Mouse (Mus musculus) embryo, embryonic 10.5 days (tissue): ENCODE data around the gene Nup107.
"Not testable (repeated sequence)": the region's sequence is repeated elsewhere in the genome, so short reads cannot be mapped to it uniquely, and the experiment has no call there.

ENCODE experiments used
- DNase-seq: peaks from one replicate; pipeline ENCODE4 v3.0.0-alpha.2; 2015; ENCODE audit warnings: low spot score

Gene Nup107

DNA sequence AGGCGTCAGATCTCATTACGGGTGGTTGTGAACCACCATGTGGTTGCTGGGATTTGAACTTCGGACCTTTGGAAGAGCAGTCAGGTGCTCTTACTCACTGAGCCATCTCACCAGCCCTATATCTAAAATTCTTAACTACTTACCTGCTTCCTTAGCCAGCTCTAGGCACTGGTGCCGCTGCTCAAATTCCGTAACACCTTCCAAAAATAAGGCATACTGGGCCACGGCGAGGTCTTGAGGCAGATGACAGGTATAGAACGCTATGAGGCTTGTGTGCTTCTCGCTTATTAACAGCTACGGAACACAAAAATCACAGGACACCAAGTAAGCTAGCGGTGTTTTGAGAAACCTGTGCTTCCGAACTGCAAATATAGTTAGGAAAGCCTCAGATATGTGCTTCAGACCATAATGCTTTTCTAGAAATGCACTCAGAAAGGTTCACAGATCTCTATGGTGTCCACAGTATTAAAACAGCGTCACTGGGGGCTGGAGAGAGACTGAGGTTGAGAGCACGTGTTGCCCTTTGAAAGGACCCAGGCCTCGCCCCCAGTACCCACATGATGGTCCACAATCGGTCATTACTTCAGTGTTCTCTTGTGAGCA lies 28.8 kb downstream of the Nup107 start:
- no peak for DNase-seq

DNA sequence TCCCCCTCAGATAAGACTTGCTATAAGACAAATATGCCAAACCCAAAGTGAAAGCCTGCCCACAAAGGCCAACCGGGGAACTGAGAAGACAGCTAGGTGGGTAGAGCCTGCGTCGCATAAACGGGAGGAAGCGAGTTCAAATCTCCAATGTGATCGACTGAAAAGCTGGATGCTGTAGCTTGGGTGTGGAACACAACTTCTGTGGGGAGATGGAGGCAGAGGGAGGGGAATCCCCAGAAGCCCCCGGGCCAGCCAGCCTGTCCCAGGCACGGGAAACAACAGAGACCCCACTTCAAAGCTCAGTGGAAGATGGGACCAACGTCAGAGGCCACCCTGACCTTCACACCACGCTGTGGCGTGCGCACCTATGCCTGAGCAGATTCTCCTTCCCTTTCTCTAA lies 29.5 kb downstream of the Nup107 start:
- DNase-seq: no peak

DNA sequence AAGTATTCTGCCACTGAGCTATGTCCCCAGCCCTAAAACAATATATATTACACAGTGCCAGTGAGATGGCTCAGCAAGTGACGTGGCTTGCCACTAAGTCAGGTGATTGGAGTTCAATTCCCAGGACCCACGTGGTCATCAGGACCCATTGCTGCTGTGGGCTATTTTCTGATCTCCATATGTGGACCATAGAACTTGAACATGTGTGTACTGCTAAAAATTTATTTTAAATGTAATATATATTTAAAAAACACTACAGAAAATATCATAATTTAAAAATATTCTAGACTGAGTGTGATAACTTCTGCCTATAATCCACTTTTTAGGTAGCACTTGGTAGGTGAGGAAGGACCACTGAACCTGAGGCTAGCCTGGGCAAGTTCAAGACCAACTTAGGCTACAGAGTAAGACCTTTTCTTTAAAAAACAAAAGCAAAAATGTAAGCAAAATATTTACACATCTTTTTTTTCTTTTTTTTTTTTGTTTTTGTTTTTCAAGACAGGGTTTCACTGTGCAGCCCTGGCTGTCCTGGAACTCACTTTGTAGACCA lies 30.1 kb downstream of the Nup107 start:
- DNase-seq: no peak

DNA sequence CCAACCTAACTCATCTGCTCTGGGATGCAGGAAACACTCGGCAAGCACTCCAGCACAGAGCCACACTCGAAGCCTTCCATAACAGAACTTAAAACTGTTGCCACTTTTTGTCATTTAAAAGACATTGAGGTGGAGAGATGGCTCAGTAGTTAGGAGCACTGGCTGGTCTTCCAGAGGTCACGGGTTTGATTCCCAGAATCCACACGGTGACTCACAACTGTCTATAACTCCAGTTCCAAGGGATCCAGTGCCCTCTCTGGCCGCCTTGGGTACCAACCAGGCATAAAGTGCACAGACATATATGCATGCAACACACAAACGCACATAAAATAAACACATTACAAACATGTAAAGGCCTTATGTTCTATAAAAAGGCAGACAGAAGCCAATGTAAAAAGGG lies 31.0 kb downstream of the Nup107 start:
- no peak for DNase-seq

DNA sequence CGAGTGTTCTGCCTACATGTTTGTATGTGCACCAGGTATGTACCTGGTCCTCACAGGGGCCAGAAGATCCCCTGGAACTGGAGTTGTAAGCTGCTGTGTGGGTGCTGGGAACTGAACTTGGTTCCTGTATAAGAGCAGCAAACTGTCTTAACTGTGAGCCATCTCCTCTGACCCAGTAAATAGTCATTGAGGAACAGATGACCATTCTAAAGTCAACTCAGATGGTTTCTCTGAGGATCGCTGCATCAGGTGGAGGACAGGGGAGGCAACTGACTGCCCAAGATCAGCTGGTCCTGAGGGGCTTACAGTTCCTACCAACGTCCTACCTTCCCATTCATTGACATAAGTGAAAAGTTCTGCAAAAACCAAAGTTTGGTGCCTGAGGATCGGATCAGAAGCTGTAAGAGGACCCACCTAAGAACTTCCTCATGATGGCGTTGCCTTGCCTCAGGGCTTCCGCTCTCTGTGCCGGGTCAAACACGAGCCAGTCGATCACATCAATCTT lies 31.6 kb downstream of the Nup107 start:
- DNase-seq: no peak

DNA sequence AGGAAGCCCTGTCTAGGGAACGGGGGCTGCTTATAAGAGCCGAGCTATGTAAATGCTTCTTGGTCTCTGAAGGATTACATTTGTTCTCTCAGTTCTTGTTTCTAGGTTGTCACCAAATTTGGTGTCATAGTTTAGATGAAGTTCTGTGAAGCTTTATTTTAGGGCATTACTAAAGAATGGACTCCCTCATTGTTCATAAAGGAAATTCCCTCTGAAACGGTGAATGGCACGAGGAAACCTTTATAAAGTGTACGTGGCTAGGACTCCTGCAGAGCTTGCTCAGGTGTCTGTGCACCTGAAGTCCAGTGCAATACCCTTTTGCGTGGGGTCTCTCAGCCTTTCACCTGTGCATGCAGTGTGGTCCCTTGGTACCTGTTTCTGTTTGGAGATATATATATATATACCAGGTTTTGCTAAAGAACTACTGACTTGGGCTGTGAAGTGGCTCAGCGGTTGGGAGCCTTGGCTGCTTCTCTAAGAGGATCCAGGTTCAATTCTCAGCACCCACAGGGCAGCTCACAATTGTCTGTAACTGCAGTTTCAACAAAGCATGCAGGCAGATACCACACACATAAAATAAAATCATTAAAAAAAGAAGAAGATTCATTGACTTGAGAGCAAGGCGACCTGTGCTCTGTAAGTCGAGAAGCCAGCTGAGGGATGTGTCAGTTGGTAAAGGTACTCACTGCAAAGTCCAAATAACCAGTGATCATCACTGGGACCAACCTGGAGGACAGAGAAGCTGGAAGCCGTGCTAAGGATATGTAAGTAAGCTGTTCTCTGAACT lies 32.5 kb downstream of the Nup107 start:
- no peak for DNase-seq

DNA sequence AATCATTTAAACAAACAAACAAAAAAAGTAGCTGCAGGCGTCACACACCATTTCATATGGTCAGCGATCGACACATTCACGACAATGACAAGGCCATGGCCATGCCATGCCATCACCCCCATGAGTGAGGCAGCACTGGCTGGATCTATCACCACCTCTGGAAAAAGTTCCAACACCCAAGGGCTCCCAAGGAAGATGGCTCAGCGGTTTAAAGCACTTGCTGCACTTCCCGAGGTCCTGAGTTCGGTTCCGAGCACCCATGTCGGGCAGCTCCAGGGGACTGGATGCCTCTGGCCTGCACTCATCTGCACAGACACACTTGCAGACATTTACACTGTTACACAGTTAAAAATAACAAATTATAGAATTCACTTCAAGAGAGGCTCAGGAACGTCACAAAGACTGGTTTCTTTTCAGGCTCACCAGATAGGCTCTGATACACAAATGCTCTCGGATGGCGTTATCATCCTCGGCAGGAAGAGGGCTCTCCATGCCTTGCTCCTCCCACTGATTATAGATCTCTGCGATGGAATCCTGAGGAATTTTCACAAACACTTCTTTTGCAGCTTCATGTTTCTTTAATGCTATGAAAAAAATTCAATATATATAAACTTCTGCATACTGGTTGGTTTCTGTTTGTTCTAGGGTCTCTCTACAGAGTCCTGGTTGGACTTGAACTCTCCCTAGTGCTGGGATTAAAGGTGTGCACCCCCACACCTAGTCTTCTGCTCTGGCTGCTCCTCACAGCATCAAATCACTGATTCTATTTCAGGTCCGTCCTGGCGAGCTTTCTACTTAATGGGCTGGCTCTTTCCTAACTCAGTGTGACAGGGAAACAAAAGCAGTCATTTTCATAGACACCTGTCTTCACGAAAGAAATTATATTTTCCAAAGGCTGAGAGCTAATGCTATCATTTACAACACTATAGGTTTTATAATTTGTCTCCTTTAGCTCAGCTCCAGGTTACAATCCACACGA lies 33.5 kb downstream of the Nup107 start:
- DNase-seq: no peak

DNA sequence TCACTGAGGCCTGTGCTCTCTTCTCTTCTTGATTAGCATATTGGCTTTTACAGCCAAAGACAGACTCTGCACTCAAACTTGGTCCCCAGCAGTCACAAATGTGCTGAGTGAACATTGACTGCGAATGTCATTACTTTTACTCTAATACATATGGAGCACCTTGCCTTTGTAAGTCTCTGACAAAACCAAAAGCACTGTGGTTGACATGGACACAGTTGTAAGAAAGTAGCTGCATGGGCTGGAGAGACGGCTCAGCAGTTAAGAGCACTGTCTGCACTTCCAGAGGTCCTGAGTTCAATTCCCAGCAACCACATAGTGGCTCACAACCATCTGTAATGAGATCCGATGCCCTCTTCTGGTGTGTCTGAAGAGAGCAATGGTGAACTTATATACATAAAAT lies 34.2 kb downstream of the Nup107 start:
- DNase-seq: not testable (repeated sequence)

DNA sequence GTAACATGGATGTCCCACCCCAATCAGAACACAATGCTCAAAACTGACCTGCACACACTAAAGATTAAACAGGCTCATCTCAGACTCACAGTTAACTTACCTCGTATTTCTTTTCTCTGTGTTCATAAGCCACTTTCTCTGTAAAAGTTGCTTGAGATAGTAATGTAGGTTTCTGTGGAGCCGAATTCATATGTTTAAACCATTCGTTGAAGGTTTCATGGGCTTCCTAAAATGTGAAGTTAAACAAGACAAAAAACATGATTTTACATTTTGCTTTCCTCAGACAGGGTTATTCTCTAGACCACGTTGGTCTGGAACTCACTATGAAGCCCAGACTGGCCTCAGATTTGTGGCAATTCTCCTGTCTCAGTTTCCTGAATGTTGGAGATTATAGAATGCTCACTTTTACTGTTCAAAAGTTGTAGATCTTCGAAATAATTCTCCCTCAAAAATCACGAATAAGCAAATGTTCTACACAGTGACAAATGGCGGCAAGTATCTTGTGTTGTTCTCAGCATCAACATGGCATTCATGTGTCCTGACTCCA lies 34.6 kb downstream of the Nup107 start:
- DNase-seq: no peak

DNA sequence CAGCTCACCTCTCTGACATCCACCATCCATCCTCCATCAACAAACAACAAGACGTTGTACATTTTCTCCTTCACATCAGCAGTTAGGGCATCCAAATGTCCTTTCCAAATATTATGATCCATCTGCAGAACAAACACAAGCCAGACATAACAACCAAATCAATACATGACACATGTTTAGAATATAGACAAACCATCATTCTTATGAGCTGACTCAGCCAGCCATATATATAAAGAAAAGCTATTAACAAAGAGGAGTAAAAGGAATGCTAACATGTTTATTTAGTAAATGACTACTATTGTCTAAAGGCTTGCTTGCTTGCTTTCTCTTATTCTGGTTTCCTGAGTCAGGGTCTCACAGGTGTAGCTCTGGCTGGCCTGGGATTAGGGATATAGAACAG lies 35.2 kb downstream of the Nup107 start:
- DNase-seq: no peak

DNA sequence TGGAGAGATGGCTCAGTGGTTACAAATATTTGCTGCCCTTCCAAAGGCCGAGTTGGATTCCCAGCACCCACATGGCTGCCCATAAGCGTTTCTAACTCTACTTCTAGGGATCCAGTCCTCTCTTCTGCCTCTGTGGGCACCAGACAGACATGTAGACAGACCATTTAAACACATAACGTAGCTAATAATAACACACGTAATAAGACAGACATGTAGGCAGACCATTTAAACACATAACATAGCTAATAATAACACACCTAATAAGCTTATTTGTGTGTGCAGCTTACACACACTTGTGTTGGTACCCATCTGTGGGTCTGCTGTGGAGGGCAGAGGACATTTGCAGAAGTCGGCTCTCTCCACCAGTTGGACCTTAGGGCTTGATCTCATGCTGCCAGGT lies 35.7 kb downstream of the Nup107 start:
- DNase-seq: no peak

DNA sequence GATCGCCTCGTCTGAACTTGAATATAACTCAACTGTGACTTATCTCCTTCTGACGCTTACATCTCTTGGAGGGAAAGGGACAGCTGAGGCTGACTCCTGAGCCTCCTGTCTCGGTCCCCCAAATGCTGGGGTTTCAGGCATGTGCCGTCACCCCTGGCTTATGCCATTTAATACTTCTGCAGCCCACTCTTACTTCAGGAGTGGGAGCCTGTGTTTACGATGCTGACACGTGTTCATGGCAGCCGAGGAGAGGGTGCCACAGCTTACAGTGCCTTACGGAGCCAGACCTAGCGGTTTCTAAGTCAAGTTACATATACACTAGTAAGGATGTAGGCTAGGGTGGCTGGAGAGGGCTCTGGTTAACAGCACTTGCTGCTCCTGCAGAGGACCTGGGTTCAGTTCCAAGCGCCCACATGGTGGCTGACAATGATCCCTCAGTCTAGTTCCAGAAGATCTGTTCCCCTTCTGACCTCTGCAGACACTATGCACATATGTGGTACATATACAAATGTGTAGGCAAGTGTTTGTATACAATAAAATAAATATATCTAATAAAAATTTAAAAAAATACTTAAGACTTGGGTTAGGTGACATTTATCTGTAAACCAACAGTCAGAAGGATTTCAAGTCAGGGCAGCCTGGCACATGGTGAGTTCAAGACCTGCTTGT lies 36.6 kb downstream of the Nup107 start:
- DNase-seq: no peak

DNA sequence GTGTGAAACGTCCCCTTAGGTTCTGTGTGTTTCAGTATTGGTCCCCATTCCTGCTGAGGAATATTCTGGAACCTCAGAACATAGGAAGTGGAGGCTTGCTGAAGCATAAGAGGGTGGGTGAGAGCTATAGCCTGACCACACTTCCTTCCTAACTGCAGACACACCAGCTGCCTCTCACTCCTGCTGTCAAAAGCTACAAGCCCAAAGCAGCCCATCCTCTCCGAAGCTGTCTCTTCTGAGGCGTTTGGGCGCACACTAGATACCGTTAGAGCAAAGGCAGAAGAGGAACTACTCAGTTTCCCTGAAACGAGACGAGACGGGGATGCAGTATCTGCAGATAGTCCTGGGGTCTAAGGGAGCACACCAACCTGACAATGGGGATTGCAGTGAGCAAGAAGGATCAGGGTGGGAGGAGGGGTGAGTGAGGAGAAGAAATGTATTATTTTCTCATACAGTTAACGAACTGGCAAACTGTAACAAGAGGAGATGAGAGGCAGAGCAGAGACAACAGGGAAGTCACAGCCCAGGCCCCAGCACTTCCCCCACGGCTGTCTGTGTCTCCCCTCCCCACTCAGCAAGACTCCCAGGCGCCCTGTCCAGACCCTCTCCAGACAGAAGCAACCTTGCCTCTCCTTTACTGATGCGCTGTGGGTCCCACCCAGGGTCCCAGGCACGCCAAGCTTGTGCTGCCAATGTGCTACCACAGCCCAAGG lies 37.3 kb downstream of the Nup107 start:
- no peak for DNase-seq

DNA sequence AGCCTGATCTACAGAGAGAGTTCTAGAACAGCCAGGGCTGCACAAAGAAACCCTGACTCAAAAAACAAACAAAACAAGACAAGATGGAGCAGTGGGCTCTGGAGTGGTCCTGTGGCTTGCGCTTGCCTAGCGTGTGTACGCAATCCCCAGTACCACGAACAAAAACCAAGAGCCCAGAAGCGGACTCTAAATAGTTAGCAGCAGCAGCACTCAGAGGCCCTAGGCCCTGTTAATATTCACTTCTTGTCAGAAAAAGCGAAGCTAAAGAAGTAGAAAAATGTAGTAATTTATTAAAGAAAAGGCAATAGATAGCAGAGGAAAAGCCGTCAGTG lies 37.9 kb downstream of the Nup107 start:
- DNase-seq: no peak

DNA sequence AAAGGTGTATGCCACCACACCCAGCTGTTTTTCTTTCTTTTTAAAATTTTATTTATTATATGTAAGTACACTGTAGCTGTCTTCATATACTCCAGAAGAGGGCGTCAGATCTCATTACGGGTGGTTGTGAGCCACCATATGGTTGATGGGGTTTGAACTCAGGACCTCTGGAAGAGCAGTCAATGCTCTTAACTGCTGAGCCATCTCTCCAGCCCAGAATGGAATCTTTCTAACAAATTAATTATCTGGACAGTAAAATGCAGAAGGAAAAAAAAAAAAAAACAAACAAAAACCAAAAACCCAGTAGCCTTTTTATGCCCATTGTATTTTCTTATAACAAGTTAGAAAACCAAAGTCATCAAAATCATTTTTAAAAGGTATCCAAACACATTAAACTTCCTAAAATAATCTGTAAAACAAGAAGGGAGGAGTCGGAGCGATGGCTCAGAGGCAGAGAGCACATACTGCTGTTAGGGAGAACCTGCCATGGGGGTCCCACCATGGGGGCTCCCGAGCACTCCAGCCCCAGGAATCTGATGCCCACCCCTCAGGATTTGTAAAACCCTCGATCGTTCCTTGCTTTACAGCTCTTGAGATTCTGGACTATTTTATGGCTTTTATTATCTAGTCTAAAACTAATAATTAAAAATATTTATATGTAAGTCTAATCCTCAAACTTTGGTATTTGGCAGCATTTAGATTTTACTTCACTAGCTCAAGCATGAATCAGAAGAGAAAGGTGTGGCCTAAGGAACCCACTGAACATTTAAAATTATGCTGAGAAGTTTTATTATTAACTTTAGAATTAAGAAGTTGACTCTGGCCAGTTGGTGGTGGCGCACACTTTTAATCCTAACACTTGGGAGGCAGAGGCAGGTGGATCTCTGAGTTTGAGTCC lies 38.5 kb downstream of the Nup107 start:
- no peak for DNase-seq

DNA sequence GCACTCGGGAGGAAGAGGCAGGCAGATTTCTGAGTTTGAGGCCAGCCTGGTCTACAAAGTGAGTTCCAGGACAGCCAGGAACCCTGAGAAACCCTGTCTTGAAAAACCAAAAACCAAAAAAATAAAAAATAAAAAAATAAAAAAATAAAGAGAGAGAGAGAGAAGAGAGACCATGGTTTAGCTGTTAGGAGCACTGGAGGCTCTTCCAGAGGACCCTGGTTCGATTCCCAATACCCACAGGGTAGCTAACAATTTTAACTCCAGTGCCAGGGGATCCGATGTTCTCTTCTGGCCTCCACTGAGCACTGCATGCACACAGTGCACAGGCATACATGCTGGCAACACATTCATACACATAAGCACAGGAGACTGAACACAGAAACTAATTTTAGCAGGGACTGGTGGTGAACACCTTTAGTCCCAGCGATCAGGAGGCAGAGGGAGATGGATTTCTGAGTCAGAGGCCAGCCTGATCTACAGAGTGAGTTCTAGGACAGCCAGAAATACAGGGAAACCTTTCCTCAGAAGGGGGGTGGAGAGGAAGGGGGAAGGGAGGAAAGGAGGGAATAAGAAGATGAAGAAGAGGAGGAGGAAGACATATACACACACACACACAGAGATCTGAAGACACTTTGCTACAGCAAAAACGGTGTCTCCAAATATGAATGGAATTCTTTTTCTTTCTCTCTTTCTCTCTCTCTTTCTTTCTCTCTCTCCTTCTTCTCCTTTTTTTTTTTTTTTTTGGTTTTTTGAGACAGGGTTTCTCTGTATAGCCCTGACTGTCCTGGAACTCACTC lies 39.5 kb downstream of the Nup107 start:
- no peak for DNase-seq

DNA sequence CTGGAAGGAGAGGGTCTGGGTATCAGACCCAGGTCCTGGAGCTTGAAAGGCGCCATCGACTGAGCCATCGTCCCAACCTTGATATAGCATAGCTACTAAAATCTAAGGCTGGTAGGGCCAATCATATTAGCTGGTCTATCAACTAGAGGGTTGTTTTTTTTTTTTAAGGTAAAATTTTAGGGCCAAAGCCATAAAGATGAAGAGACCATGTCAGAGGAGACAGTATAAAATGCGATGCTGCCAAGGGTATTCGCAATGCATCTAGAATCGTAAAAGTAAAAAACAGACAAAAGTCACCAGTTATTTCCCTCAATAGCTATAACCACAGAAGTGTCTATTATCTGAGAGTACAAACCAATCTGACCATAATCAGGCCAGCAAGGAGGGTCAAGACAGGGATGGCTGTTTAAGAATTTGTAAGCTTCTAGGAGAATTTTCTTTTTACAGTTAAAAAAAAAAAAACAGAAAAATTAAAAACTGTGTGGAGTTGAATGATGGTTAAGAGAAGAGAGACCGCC lies 40.1 kb downstream of the Nup107 start:
- DNase-seq: no peak

DNA sequence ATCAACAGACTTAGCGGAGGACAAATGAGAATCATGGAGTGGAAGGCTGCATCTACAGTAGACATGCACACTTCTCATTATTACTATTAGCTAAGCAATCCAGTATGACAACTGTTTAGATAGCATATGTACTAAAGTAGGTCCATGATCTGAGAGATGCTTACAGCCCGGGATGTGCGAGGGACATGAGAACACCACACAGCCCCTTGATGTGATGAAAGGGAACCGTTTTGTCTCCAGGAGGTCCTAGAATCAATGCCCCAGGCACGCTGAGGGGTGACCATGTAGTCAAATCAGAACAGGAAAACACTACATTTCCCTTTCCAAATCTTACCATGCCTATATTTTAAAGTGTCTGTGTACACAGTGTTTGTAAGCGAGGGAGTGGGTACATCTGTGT lies 40.8 kb downstream of the Nup107 start:
- no peak for DNase-seq

DNA sequence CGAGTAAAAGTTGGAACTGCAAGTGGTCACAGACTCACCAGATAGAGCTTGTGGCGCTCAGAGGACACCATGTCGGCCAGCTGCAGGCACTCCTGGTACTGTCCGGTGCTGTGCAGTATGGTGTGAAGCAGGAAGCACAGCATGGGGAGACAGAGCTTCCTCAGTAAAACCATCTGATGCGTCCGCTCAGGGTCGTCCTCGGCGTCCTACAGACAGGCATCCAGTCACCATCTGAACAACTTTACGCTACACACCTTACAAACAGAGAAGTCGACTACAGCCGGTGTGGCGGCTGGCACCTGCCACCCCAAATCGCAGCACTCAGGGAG lies 41.3 kb downstream of the Nup107 start:
- DNase-seq: no peak
